Mouse (Mus musculus) bone marrow, adult 2 months (tissue): ENCODE measurements around the gene Dmc1. TPM values are rescaled to one million over a fixed set of nuclear protein-coding genes. Genes with fewer than 3 reads are reported as not detected.
A peak's percentile ranks its signal among the peaks of the same experiment; 100 is the strongest.

Experiments used
- H3K27ac ChIP-seq: fragments of 200-500 bp; 2 replicates; pipeline ENCODE4 v1.5.1; 2012; ENCODE audit warnings: low read depth, mild to moderate bottlenecking, control low read depth, inconsistent platforms, low read length; ENCODE audit not compliant: control insufficient read depth, poor library complexity, insufficient read depth
- H3K4me1 ChIP-seq: fragments of 200-500 bp; 2 replicates; pipeline ENCODE4 v1.6.1; 2011; ENCODE audit warnings: low read length; ENCODE audit not compliant: control insufficient read depth, insufficient read depth
- H3K4me3 ChIP-seq: fragments of 200-500 bp; replicated peaks from 2 replicates; pipeline ENCODE3; 2011; ENCODE audit warnings: mild to moderate bottlenecking, low read depth, low read length, control low read depth; ENCODE audit not compliant: control insufficient read depth
- CTCF ChIP-seq: fragments of 200-500 bp; IDR thresholded peaks from 2 replicates; pipeline ENCODE4 v1.5.1; 2011; ENCODE audit warnings: low read length, control low read depth; ENCODE audit not compliant: control insufficient read depth, insufficient read depth
- POLR2A ChIP-seq: fragments of 200-500 bp; IDR thresholded peaks from 2 replicates; pipeline ENCODE4 v1.6.1; 2011; ENCODE audit warnings: low read depth, mild to moderate bottlenecking, control low read depth, low read length, borderline replicate concordance; ENCODE audit not compliant: control insufficient read depth
- WGBS: fragments of 180-500 bp; shearing (Covaris S2); methylation state at CpG from one replicate; pipeline ENCODE4 v1.1.7; 2018; 5-methylcytosine and 5-hydroxymethylcytosine counted together
- polyA plus RNA-seq: library from polyadenylated mRNA; stranded (reverse); fragments of >200 nt; gene quantifications from 2 replicates; pipeline ENCODE4 v1.2.4, GENCODE M21; 2011; ENCODE audit warnings: low replicate concordance; ENCODE audit not compliant: missing spikeins, insufficient read depth, insufficient read length

Gene Dmc1
- 3.7 TPM in 1 of 2 replicates, not detected in the other for polyA plus RNA-seq

DNA sequence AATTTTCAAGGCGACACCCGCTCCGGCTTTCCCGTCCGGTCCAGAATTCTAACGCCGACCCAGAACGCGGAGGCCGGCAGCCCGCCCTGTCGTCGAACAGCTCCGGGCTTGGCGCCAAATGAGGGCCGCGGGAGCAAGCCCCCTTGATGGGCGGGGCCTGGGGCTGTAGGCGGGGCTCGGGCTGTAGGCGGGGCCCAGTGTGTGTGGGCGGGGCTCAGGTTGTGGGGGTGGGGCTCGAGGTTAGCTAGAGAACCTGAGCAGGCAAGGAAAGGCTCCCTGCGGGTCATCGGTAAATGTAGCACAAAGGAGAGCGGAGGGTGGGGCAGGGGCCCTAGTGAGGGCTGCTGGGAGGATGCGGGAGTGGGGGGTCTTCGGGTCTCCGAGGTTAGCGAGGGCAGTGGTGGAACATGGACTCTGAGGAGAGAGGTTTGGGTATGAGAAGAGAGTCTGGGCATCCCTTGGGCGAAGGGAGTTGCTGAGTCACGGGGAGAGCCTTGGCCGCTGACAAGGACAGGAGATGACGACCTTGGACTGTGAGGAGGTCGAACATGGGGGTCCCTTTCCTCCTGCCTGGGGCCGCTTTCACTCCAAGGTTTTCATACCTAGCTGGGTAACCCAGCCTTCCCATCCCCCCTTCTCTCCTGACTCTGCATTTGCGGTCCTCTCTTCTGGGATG, at the start of gene Dmc1:
Gene Dmc1, minus strand, starts transcription at position 120 of the 676 bp plus-strand sequence.
- peak within 1 kb of the TSS; percentile 49 for H3K4me3 ChIP-seq
- H3K4me1 ChIP-seq: no peaks in the 10 kb centered on the region
- H3K27ac ChIP-seq: no peak within 1 kb of the TSS
- TF ChIP-seq CTCF (no peak), POLR2A (no peak)
- 12% methylated on average over 37 of the region's 37 CpGs for WGBS

DNA sequence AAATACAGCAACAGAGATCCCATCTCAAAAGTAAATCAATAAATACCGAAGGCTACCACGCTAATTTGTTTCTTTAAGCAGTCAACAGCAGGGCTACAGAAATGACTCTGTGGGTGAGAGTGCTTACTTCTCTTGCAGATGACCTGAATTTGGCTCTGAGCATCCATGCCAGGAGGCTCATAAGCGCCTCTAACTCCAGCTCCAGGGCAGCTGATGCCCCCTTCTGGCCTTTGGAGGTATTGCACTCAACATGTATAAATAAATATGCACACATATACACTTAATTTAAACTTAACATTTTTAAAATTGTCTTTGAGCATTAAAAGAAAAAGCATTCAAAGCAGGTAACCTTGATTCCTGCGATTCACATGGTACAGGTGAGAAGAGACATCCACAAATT, 46.6 kb upstream of the Dmc1 start:
- Histone ChIP-seq H3K4me1 (no peaks in the 10 kb centered on the region; the same call in 1 of the 2 replicates), H3K4me3 (no peak overlapping the region), H3K27ac (no peak overlapping the region)
- 86% methylated on average over 4 of the region's 4 CpGs for WGBS
- peak; percentile 44; the same call in 1 of the 2 replicates for TF ChIP-seq CTCF
- TF ChIP-seq POLR2A: no peak

DNA sequence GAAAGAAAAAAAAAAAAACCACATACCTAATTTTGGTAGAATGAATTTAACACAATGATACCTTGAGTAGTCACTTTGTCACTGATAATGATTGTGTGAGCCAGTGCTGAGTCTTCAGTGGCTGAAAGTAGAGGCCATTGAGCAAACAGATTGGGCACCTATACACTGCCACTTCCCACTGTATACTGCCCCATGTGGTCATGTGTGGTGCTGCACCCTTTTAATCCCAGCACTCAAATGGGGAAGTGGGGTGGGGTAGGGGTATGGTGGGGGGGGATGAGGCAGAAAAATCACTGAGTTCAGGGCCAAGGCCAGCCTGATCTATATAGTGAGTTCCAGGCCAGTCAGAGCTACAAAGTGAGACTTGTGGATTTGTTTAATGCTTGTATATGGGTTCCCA, 45.7 kb upstream of the Dmc1 start:
- no peak overlapping the region for H3K27ac ChIP-seq
- TF ChIP-seq CTCF: peak; percentile 75
- TF ChIP-seq POLR2A: no peak

GRCm38 (mm10) chr15:79648130-79648529, 43.2 kb upstream of the Dmc1 start:
- Histone ChIP-seq H3K27ac (no peak overlapping the region), H3K4me1 (no peaks in the 10 kb centered on the region), H3K4me3 (no peak overlapping the region)
- no peak for TF ChIP-seq POLR2A
- no peak for TF ChIP-seq CTCF
- 87% methylated on average over 12 of the region's 12 CpGs for WGBS

More for the DNA sequence above, 45.7 kb upstream of the Dmc1 start:
- Histone ChIP-seq H3K4me1 (no peaks in the 10 kb centered on the region; the same call in 1 of the 2 replicates), H3K4me3 (no peak overlapping the region)

DNA sequence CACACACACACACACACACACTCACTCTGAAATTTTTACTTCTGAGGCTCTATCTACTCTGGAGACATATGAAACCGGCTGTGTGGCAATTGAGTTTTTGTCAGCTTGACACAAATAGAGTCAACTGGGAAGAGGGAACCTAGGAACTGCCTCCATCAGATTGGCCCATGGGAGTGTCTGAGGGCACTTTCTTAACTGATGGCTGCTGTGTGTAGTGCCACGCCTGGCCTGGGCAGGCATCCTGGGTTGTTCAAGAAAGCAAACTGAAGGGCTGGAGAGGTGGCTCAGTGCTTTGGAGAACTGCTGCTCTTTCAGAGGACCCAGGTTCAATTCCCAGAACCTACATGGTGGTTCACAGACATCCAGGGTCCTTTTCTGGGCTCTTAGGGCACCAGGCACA, 40.6 kb upstream of the Dmc1 start:
- WGBS: 54% methylated on average over 2 of the region's 2 CpGs
- no peak overlapping the region for H3K4me3 ChIP-seq
- no peak for TF ChIP-seq CTCF
- no peak overlapping the region for H3K27ac ChIP-seq
- H3K4me1 ChIP-seq: no peaks in the 10 kb centered on the region

- Histone ChIP-seq H3K27ac (no peak overlapping the region), H3K4me3 (no peak overlapping the region), H3K4me1 (no peaks in the 10 kb centered on the region)
- TF ChIP-seq POLR2A (no peak), CTCF (no peak)
- WGBS: 47% methylated on average over 12 of the region's 12 CpGs
These were observed 36.4 kb upstream of the Dmc1 start for GRCm38 (mm10) chr15:79641135-79641817.

DNA sequence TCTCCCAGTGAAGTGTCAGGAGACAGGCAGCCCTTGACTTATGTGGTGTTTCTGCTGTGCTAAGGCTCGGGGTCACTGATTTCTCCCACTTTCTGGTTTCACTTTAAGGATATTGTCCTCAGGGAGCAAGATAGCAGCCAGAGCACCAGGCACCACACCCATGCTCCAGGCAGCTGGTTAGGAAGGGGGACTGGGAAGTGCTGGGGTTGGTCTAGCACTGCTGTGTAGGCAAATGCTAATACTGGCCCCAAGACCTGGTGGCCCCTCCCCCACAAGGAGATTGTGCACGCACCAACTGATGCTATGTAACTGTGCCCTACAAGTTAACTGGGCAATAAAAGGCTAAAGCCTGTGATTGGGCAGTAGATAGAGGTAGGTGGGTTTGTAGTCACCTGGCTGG, 25.6 kb upstream of the Dmc1 start:
- 81% methylated on average over 2 of the region's 2 CpGs for WGBS
- H3K4me1 ChIP-seq: no peaks in the 10 kb centered on the region
- TF ChIP-seq POLR2A: no peak
- no peak for TF ChIP-seq CTCF
- H3K4me3 ChIP-seq: no peak overlapping the region
- H3K27ac ChIP-seq: no peak overlapping the region

DNA sequence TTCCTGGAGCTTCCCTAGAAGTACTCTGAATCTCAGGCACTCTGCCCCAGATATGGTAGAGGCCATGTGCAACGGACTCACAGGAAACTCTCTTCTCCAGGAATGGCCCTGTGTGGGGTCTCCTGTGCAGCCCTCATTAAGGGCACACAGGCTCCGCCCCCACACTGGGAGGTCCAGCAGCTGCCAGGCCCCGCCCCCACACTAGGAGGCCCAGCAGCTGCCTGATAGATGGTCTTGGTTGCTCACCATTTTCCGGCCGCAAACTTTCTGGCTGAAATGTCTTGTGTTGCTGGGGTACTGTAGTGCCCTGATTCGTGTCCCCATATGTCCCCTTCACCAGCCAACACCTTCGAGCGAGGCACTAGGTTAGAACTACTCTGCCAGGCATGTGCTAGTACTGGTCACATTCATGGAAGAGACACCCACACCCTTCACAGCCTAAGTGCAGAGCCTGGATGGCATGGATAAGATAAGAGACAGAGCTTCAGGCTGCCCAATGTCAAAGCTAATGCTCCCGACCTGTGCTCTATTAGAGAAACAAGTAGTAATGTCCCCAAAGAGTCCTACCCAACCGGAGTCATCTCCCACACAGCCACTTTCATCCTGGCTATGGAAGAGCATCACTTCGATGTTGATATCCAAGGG, 15.0 kb upstream of the Dmc1 start:
- H3K27ac ChIP-seq: no peak overlapping the region
- H3K4me1 ChIP-seq: no peaks in the 10 kb centered on the region
- WGBS: 80% methylated on average over 11 of the region's 11 CpGs
- H3K4me3 ChIP-seq: no peak overlapping the region
- TF ChIP-seq POLR2A (no peak), CTCF (no peak)
